ENCODE assay signal across 8 mouse cellular contexts in genomic region chr2:30720291-30720690, GRCm38 (mm10).
DNase-seq lines count a peak whose midpoint lies in the region; ATAC-seq lines count a peak whose summit lies in the region.

No protein-coding gene starts in this region.

- H3K9me3 ChIP-seq in heart, embryonic 13.5 days, result no peaks in the 10 kb centered on the region
- no peaks in the 10 kb centered on the region for H3K9me3 ChIP-seq in embryonic facial prominence, embryonic 10.5 days
- H3K9me3 ChIP-seq in hindbrain, embryonic 12.5 days (replicated peaks), result no peaks in the 10 kb centered on the region
- H3K9me3 ChIP-seq in midbrain, embryonic 13.5 days, result no peaks in the 10 kb centered on the region

- peak overlapping the region; percentile 100 for H3K27ac ChIP-seq in heart, embryonic 13.5 days (replicated peaks)
- H3K27ac ChIP-seq in embryonic facial prominence, embryonic 10.5 days (replicated peaks), result peak overlapping the region; percentile 99
- peak overlapping the region; percentile 100 for H3K27ac ChIP-seq in hindbrain, embryonic 12.5 days
- peak overlapping the region; percentile 100 for H3K27ac ChIP-seq in midbrain, embryonic 13.5 days

- H3K9ac ChIP-seq in heart, embryonic 13.5 days, result peak overlapping the region; percentile 86
- peak overlapping the region; percentile 74 for H3K9ac ChIP-seq in hindbrain, embryonic 12.5 days
- H3K9ac ChIP-seq in midbrain, embryonic 13.5 days (replicated peaks), result peak overlapping the region; percentile 69

- peak overlapping the region; percentile 71 for H3K4me2 ChIP-seq in heart, embryonic 13.5 days
- H3K4me2 ChIP-seq in hindbrain, embryonic 12.5 days (replicated peaks), result peak overlapping the region; percentile 57
- peak overlapping the region; percentile 52 for H3K4me2 ChIP-seq in midbrain, embryonic 13.5 days (replicated peaks)

- 46% methylated on average over 5 of the region's 5 CpGs for WGBS in heart, embryonic 13.5 days
- 36% methylated on average over 5 of the region's 5 CpGs for WGBS in embryonic facial prominence, embryonic 10.5 days
- WGBS in hindbrain, embryonic 12.5 days, result 29% methylated on average over 5 of the region's 5 CpGs
- 22% methylated on average over 5 of the region's 5 CpGs for WGBS in midbrain, embryonic 13.5 days

- H3K36me3 ChIP-seq in heart, embryonic 13.5 days, result no peaks in the 10 kb centered on the region
- no peaks in the 10 kb centered on the region for H3K36me3 ChIP-seq in embryonic facial prominence, embryonic 10.5 days (replicated peaks)
- H3K36me3 ChIP-seq in hindbrain, embryonic 12.5 days, result no peaks in the 10 kb centered on the region
- H3K36me3 ChIP-seq in midbrain, embryonic 13.5 days, result no peaks in the 10 kb centered on the region

- no peaks in the 10 kb centered on the region for H3K27me3 ChIP-seq in heart, embryonic 13.5 days (replicated peaks)
- H3K27me3 ChIP-seq in embryonic facial prominence, embryonic 10.5 days (replicated peaks; ENCODE audit: low read depth, poor library complexity, severe bottlenecking), result no peaks in the 10 kb centered on the region
- no peaks in the 10 kb centered on the region for H3K27me3 ChIP-seq in hindbrain, embryonic 12.5 days
- no peaks in the 10 kb centered on the region for H3K27me3 ChIP-seq in midbrain, embryonic 13.5 days

- DNase-seq in heart, postnatal 25 days (ENCODE audit: low spot score), result no peak
- DNase-seq in embryonic facial prominence, embryonic 10.5 days (ENCODE audit: low spot score), result no peak
- no peak for DNase-seq in embryo, embryonic 10.5 days (ENCODE audit: low spot score)
- DNase-seq in adrenal gland, postnatal 4 days (ENCODE audit: low spot score in 2 of 2), result no peak

- no peak for ATAC-seq in heart, embryonic 13.5 days (ENCODE audit: extremely low read depth, insufficient number of reproducible peaks, low FRiP score, low TSS enrichment)
- ATAC-seq in hindbrain, embryonic 12.5 days (ENCODE audit: low FRiP score), result no peak
- no peak for ATAC-seq in midbrain, embryonic 13.5 days
- ATAC-seq in granulocyte monocyte progenitor cell, adult 5-6 weeks (replicated peaks; ENCODE audit: poor library complexity, severe bottlenecking), result no peak

- peak overlapping the region; percentile 39 for H3K4me3 ChIP-seq in heart, embryonic 13.5 days
- peak overlapping the region; percentile 55 for H3K4me3 ChIP-seq in embryonic facial prominence, embryonic 10.5 days
- 0 out of 2 replicates have a peak overlapping the region, but pooled peaks have one; percentile 22 for H3K4me3 ChIP-seq in hindbrain, embryonic 12.5 days
- 0 out of 2 replicates have a peak overlapping the region, but pooled peaks have one; percentile 2 for H3K4me3 ChIP-seq in midbrain, embryonic 13.5 days (replicated peaks)

- intact Hi-C loops in heart, postnatal 25 days (cut with DNase I), result loop anchor here (2.0 kb wide), 1 partner anchor 73 kb away; no protein-coding TSS in a partner anchor

- peaks cover 85% of the 10 kb centered on the region for H3K4me1 ChIP-seq in heart, embryonic 13.5 days
- H3K4me1 ChIP-seq in embryonic facial prominence, embryonic 10.5 days, result peaks cover 100% of the 10 kb centered on the region
- H3K4me1 ChIP-seq in hindbrain, embryonic 12.5 days, result peaks cover 96% of the 10 kb centered on the region
- peaks cover 93% of the 10 kb centered on the region for H3K4me1 ChIP-seq in midbrain, embryonic 13.5 days (replicated peaks)

Comparison
In these comparisons a context has a peak if more than half of its experiments do, and no peak if none do; other contexts are left out.
1. H3K4me3 ChIP-seq: peak in every context shown above with its lines; median percentile 55 in embryonic facial prominence, embryonic 10.5 days; 39 in heart, embryonic 13.5 days; 22 in hindbrain, embryonic 12.5 days; 2 in midbrain, embryonic 13.5 days.